Mouse (Mus musculus): Measurements from ENCODE around the gene Oser1. TPM values are rescaled to one million over a fixed set of nuclear protein-coding genes. Genes with fewer than 3 reads are reported as not detected.

The Oser1 gene
- total and polyA plus RNA-seq, 3 experiments, result 29.0 to 44.9 (median 38.1) TPM

DNA sequence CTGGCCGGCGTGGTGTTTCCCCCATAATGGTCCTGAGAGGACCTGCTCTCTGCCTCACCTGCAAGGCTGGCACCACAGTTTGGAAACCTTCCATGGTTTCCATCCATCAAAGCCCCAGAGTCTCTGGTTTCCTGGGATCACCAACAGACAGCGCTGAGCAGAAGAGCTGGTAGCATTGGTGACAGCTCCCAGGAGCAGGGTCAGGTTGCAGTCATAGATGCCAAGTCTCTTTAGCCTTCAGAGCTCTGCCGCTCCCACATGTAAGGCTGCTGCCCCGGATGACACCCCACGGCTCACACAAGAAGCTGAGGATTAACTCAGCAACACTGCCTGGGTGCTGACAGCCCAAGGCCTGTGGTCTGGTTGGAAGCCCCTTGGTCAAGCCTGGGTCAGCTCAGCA is 39.4 kb downstream of the Oser1 start:
- H3K27me3 ChIP-seq (replicated peaks), result peaks cover 79% of the 10 kb centered on the region
- H3K79me2 ChIP-seq (replicated peaks; ENCODE audit: control insufficient read depth, extremely low read depth, insufficient read depth, poor library complexity, severe bottlenecking), result no peaks in the 10 kb centered on the region
- dilution Hi-C loops (cut with MboI; ENCODE audit: extremely low pct_ligation_motif_present, extremely low pct_unique_long_range_greater_than_20kb, low sequenced_read_pairs) (no loop called here), in situ Hi-C loops (cut with MboI; ENCODE audit: low pct_ligation_motif_present, low pct_unique_long_range_greater_than_20kb, low sequenced_read_pairs) (no loop called here)
- no peak overlapping the region for H3K9ac ChIP-seq (ENCODE audit: insufficient read depth, low read depth)
- H3K36me3 ChIP-seq (replicated peaks in 1 of 2; ENCODE audit: control insufficient read depth in 1 of 2, insufficient read depth in 1 of 2, low read length in 1 of 2), result no peaks in the 10 kb centered on the region
- H3K9me3 ChIP-seq (replicated peaks; ENCODE audit: low read length), result peaks cover 1% of the 10 kb centered on the region
- H3K4me2 ChIP-seq (ENCODE audit: insufficient read depth, low read depth, poor library complexity, severe bottlenecking), result no peak overlapping the region
- no peak for TF ChIP-seq E2F4 (IDR thresholded peaks at IDR 0.05; ENCODE audit: insufficient replicate concordance, low read depth, low read length)
- TF ChIP-seq MXI1 (IDR thresholded peaks at IDR 0.05; ENCODE audit: low read depth, low read length), result no peak
- no peak for TF ChIP-seq TCF12 (IDR thresholded peaks at IDR 0.05; ENCODE audit: low read depth, low read length)
- TF ChIP-seq SMC3 (IDR thresholded peaks at IDR 0.05; ENCODE audit: low read depth, low read length), result no peak
- no peak overlapping the region for H3K27ac ChIP-seq (ENCODE audit: insufficient read depth, low read depth)
- no peak for DNase-seq (ENCODE audit: extremely low read depth)
- H3K4me1 ChIP-seq (ENCODE audit: control insufficient read depth in 1 of 2, insufficient read depth in 2 of 2), result no peaks in the 10 kb centered on the region
- no peak overlapping the region for H3K4me3 ChIP-seq (replicated peaks in 1 of 3; ENCODE audit: low read depth in 2 of 3, low read length in 2 of 3, poor library complexity in 1 of 3)

DNA sequence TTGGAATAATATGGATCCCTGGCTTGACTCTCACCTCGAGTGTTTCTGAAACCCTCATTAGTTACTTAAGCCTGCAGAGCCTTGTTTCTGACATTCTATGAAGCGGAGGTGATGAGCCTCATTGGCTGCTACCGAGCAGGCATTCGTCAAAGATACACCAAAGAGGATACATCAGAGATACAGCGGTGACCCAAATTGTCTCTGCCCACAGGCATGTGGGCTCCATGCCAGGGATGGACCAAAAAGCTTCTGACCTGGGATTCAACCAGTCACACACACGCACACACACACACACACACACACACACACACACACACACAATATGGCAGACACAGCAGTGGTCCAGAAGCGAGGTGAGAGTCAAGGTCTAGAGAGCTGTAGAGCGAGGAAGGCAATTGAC is 43.3 kb downstream of the Oser1 start:
- in situ Hi-C loops (cut with MboI; ENCODE audit: low pct_ligation_motif_present, low pct_unique_long_range_greater_than_20kb, low sequenced_read_pairs) (no loop called here), dilution Hi-C loops (cut with MboI; ENCODE audit: extremely low pct_ligation_motif_present, extremely low pct_unique_long_range_greater_than_20kb, low sequenced_read_pairs) (no loop called here)
- H3K9me3 ChIP-seq (replicated peaks; ENCODE audit: low read length), result peaks cover 4% of the 10 kb centered on the region
- no peak overlapping the region for H3K27ac ChIP-seq (ENCODE audit: insufficient read depth, low read depth)
- TF ChIP-seq NELFE (IDR thresholded peaks at IDR 0.05; ENCODE audit: low read depth, low read length), result no peak
- no peak for TF ChIP-seq CTCF (conservative IDR thresholded peaks at IDR 0.05 in 1 of 2, IDR thresholded peaks at IDR 0.05 in 1 of 2; ENCODE audit: low read depth in 2 of 2, low read length in 2 of 2)
- no peak for TF ChIP-seq MYC (IDR thresholded peaks at IDR 0.05; ENCODE audit: low read depth, low read length)
- TF ChIP-seq USF1 (IDR thresholded peaks at IDR 0.05; ENCODE audit: low read depth, low read length), result no peak
- no peak for TF ChIP-seq SMC3 (IDR thresholded peaks at IDR 0.05; ENCODE audit: low read depth, low read length)
- TF ChIP-seq KAT2A (IDR thresholded peaks at IDR 0.05; ENCODE audit: insufficient replicate concordance, low read length), result no peak
- TF ChIP-seq RCOR1 (conservative IDR thresholded peaks at IDR 0.05; ENCODE audit: low read depth, low read length), result no peak
- no peak for TF ChIP-seq ZC3H11A (IDR thresholded peaks at IDR 0.05; ENCODE audit: low read depth, low read length)
- no peak for TF ChIP-seq MXI1 (IDR thresholded peaks at IDR 0.05; ENCODE audit: low read depth, low read length)
- TF ChIP-seq SIN3A (IDR thresholded peaks at IDR 0.05; ENCODE audit: low read length), result no peak
- no peak for TF ChIP-seq IRF4 (IDR thresholded peaks at IDR 0.05; ENCODE audit: low read depth, low read length)
- H3K9ac ChIP-seq (ENCODE audit: insufficient read depth, low read depth), result no peak overlapping the region
- peaks cover 0 to 3% of the 10 kb centered on the region in 2 experiments; a peak in 1 of 4 replicates for H3K4me1 ChIP-seq (ENCODE audit: control insufficient read depth in 1 of 2, insufficient read depth in 2 of 2)
- DNase-seq (ENCODE audit: extremely low read depth), result no peak
- no peak overlapping the region for H3K4me3 ChIP-seq (replicated peaks in 1 of 3; ENCODE audit: low read depth in 2 of 3, low read length in 2 of 3, poor library complexity in 1 of 3)
- H3K4me2 ChIP-seq (ENCODE audit: insufficient read depth, low read depth, poor library complexity, severe bottlenecking), result no peak overlapping the region
- H3K27me3 ChIP-seq (replicated peaks), result peaks cover 88% of the 10 kb centered on the region
- H3K79me2 ChIP-seq (replicated peaks; ENCODE audit: control insufficient read depth, extremely low read depth, insufficient read depth, poor library complexity, severe bottlenecking), result no peaks in the 10 kb centered on the region
- H3K36me3 ChIP-seq (replicated peaks in 1 of 2; ENCODE audit: control insufficient read depth in 1 of 2, insufficient read depth in 1 of 2, low read length in 1 of 2), result no peaks in the 10 kb centered on the region

DNA sequence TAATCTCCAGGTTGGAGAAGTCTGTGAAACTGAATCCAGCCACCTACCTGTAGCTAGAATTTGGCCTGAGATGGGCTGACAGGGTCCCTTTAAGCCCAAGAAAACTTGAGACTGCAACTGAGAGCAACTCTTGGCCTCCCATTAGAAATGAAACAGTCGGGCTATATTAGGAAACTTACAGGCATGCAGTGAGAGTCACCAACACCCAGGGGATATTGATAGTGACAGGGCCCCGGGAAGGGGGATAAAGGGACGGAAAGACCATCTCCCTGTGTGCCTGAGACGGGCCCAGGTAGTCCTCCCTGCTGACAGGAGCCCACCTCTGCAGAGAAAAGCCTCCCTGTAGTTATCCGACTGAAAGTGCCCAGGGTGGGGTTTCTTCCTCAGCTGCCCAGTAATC is 45.1 kb downstream of the Oser1 start:
- Histone ChIP-seq H3K36me3 (replicated peaks in 1 of 2; ENCODE audit: control insufficient read depth in 1 of 2, insufficient read depth in 1 of 2, low read length in 1 of 2) (no peaks in the 10 kb centered on the region), H3K9ac (ENCODE audit: insufficient read depth, low read depth) (no peak overlapping the region), H3K4me1 (ENCODE audit: control insufficient read depth in 1 of 2, insufficient read depth in 2 of 2) (peaks cover 0 to 3% of the 10 kb centered on the region in 2 experiments; a peak in 1 of 4 replicates), H3K27ac (ENCODE audit: insufficient read depth, low read depth) (no peak overlapping the region), H3K4me3 (replicated peaks in 1 of 3; ENCODE audit: low read depth in 2 of 3, low read length in 2 of 3, poor library complexity in 1 of 3) (no peak overlapping the region), H3K9me3 (replicated peaks; ENCODE audit: low read length) (peaks cover 8% of the 10 kb centered on the region), H3K4me2 (ENCODE audit: insufficient read depth, low read depth, poor library complexity, severe bottlenecking) (no peak overlapping the region), H3K27me3 (replicated peaks) (peaks cover 81% of the 10 kb centered on the region), H3K79me2 (replicated peaks; ENCODE audit: control insufficient read depth, extremely low read depth, insufficient read depth, poor library complexity, severe bottlenecking) (no peaks in the 10 kb centered on the region)
- dilution Hi-C loops (cut with MboI; ENCODE audit: extremely low pct_ligation_motif_present, extremely low pct_unique_long_range_greater_than_20kb, low sequenced_read_pairs) (no loop called here), in situ Hi-C loops (cut with MboI; ENCODE audit: low pct_ligation_motif_present, low pct_unique_long_range_greater_than_20kb, low sequenced_read_pairs) (no loop called here)
- TF ChIP-seq SMC3 (IDR thresholded peaks at IDR 0.05; ENCODE audit: low read depth, low read length) (no peak), MXI1 (IDR thresholded peaks at IDR 0.05; ENCODE audit: low read depth, low read length) (no peak), BHLHE40 (IDR thresholded peaks at IDR 0.05; ENCODE audit: low read depth, low read length) (no peak), ELF1 (IDR thresholded peaks at IDR 0.05; ENCODE audit: low read depth, low read length) (no peak), JUN (IDR thresholded peaks at IDR 0.05; ENCODE audit: insufficient read depth, low read depth, low read length) (no peak), JUND (conservative IDR thresholded peaks at IDR 0.05; ENCODE audit: low read depth, low read length) (no peak)
- no peak for DNase-seq (ENCODE audit: extremely low read depth)

Data from CH12.LX (cell line).